Mouse (Mus musculus) megakaryocyte, embryonic 14.5 days (primary cell): Measurements from ENCODE around the gene Get4. TPM values are rescaled to one million over a fixed set of nuclear protein-coding genes. Genes with fewer than 3 reads are reported as not detected.

Experiments used
- H3K27me3 ChIP-seq: replicated peaks from 2 replicates; pipeline ENCODE3; 2012; ENCODE audit warnings: inconsistent platforms
- H3K36me3 ChIP-seq: replicated peaks from 2 replicates; pipeline ENCODE3; 2012; ENCODE audit warnings: low read length, inconsistent platforms, mixed read lengths
- H3K4me1 ChIP-seq: 2 replicates; pipeline ENCODE4 v1.6.1; 2012; ENCODE audit warnings: inconsistent platforms
- H3K4me3 ChIP-seq: replicated peaks from 2 replicates; pipeline ENCODE3; 2012; ENCODE audit warnings: moderate library complexity, mild to moderate bottlenecking, inconsistent platforms
- H3K9me3 ChIP-seq: 2 replicates; pipeline ENCODE4 v1.6.1; 2012; ENCODE audit warnings: inconsistent platforms
- FLI1 ChIP-seq: IDR thresholded peaks from 2 replicates; pipeline ENCODE4 v1.6.1; 2012; ENCODE audit warnings: low read length, inconsistent platforms, mixed read lengths
- GATA1 ChIP-seq: IDR thresholded peaks from 3 replicates; pipeline ENCODE4 v1.6.1; 2012; ENCODE audit warnings: mixed read lengths, low read length, inconsistent platforms, borderline replicate concordance
- polyA plus RNA-seq: library from polyadenylated mRNA; stranded (reverse); fragments of >175 nt; gene quantifications from 2 replicates; pipeline ENCODE4 v1.2.3, GENCODE M21; 2012; ENCODE audit warnings: low replicate concordance; ENCODE audit not compliant: insufficient read depth

The Get4 gene
- polyA plus RNA-seq, 1 experiment: 58.7 TPM

- Histone ChIP-seq H3K4me3 (no peak overlapping the region), H3K36me3 (peaks cover 98% of the 10 kb centered on the region), H3K9me3 (no peaks in the 10 kb centered on the region), H3K4me1 (peaks cover 1% of the 10 kb centered on the region; the same call in 1 of the 2 replicates), H3K27me3 (no peaks in the 10 kb centered on the region)
- TF ChIP-seq GATA1 (no peak), FLI1 (no peak)
These were observed 17.7 kb upstream of the Get4 start for GRCm38 (mm10) chr5:139234423-139234822.

- no peak for TF ChIP-seq GATA1
- no peak for TF ChIP-seq FLI1
- no peak overlapping the region for H3K4me3 ChIP-seq
- H3K9me3 ChIP-seq: no peaks in the 10 kb centered on the region
- no peaks in the 10 kb centered on the region for H3K4me1 ChIP-seq
- H3K36me3 ChIP-seq: peaks cover 99% of the 10 kb centered on the region
- no peaks in the 10 kb centered on the region for H3K27me3 ChIP-seq
These were observed 14.7 kb upstream of the Get4 start for GRCm38 (mm10) chr5:139237436-139237835.

GRCm38 (mm10) chr5:139241022-139241761 lies 10.9 kb upstream of the Get4 start:
- H3K4me1 ChIP-seq: no peaks in the 10 kb centered on the region
- no peak for TF ChIP-seq FLI1
- no peak for TF ChIP-seq GATA1
- H3K27me3 ChIP-seq: no peaks in the 10 kb centered on the region
- no peaks in the 10 kb centered on the region for H3K9me3 ChIP-seq
- H3K4me3 ChIP-seq: no peak overlapping the region
- H3K36me3 ChIP-seq: peaks cover 97% of the 10 kb centered on the region

GRCm38 (mm10) chr5:139243384-139243783 lies 8.7 kb upstream of the Get4 start:
- H3K9me3 ChIP-seq: no peaks in the 10 kb centered on the region

GRCm38 (mm10) chr5:139247767-139248166 lies 4.4 kb upstream of the Get4 start:
- Histone ChIP-seq H3K4me1 (peaks cover 52% of the 10 kb centered on the region), H3K36me3 (peaks cover 83% of the 10 kb centered on the region), H3K9me3 (no peaks in the 10 kb centered on the region), H3K4me3 (no peak overlapping the region), H3K27me3 (no peaks in the 10 kb centered on the region)
- TF ChIP-seq GATA1 (no peak), FLI1 (no peak)

More at GRCm38 (mm10) chr5:139243384-139243783, 8.7 kb upstream of the Get4 start:
- no peak overlapping the region for H3K4me3 ChIP-seq
- no peak for TF ChIP-seq GATA1
- TF ChIP-seq FLI1: no peak
- H3K4me1 ChIP-seq: peaks cover 19% of the 10 kb centered on the region
- no peaks in the 10 kb centered on the region for H3K27me3 ChIP-seq
- H3K36me3 ChIP-seq: peaks cover 97% of the 10 kb centered on the region

- Histone ChIP-seq H3K9me3 (no peaks in the 10 kb centered on the region), H3K4me1 (peaks cover 61% of the 10 kb centered on the region), H3K27me3 (no peaks in the 10 kb centered on the region), H3K36me3 (peaks cover 72% of the 10 kb centered on the region), H3K4me3 (no peak overlapping the region)
- no peak for TF ChIP-seq GATA1
- TF ChIP-seq FLI1: no peak
These were observed 3.3 kb upstream of the Get4 start for GRCm38 (mm10) chr5:139248846-139249245.

GRCm38 (mm10) chr5:139251279-139251678 lies 845 bp upstream of the Get4 start:
- Histone ChIP-seq H3K27me3 (no peaks in the 10 kb centered on the region), H3K36me3 (peaks cover 68% of the 10 kb centered on the region), H3K4me1 (peaks cover 86% of the 10 kb centered on the region), H3K4me3 (peak overlapping the region; percentile 99), H3K9me3 (no peaks in the 10 kb centered on the region)
- TF ChIP-seq GATA1 (no peak), FLI1 (no peak)

GRCm38 (mm10) chr5:139251736-139252080 lies 416 bp upstream of the Get4 start:
- no peak for TF ChIP-seq FLI1
- TF ChIP-seq GATA1: no peak
- Histone ChIP-seq H3K4me3 (peak overlapping the region; percentile 99), H3K27me3 (no peaks in the 10 kb centered on the region), H3K36me3 (peaks cover 67% of the 10 kb centered on the region), H3K4me1 (peaks cover 88% of the 10 kb centered on the region), H3K9me3 (no peaks in the 10 kb centered on the region)

GRCm38 (mm10) chr5:139252910-139253245 lies 754 bp downstream of the Get4 start:
- Histone ChIP-seq H3K4me1 (peaks cover 88% of the 10 kb centered on the region), H3K36me3 (peaks cover 65% of the 10 kb centered on the region), H3K9me3 (no peaks in the 10 kb centered on the region), H3K27me3 (no peaks in the 10 kb centered on the region), H3K4me3 (peak overlapping the region; percentile 99)
- no peak for TF ChIP-seq GATA1
- no peak for TF ChIP-seq FLI1

GRCm38 (mm10) chr5:139253301-139253741 lies 1.2 kb downstream of the Get4 start:
- Histone ChIP-seq H3K4me1 (peaks cover 88% of the 10 kb centered on the region), H3K27me3 (no peaks in the 10 kb centered on the region), H3K9me3 (no peaks in the 10 kb centered on the region), H3K4me3 (peak overlapping the region; percentile 99), H3K36me3 (peaks cover 64% of the 10 kb centered on the region)
- TF ChIP-seq GATA1 (no peak), FLI1 (no peak)
